9 mouse cellular contexts compared by ENCODE assay signal in the genomic region with DNA sequence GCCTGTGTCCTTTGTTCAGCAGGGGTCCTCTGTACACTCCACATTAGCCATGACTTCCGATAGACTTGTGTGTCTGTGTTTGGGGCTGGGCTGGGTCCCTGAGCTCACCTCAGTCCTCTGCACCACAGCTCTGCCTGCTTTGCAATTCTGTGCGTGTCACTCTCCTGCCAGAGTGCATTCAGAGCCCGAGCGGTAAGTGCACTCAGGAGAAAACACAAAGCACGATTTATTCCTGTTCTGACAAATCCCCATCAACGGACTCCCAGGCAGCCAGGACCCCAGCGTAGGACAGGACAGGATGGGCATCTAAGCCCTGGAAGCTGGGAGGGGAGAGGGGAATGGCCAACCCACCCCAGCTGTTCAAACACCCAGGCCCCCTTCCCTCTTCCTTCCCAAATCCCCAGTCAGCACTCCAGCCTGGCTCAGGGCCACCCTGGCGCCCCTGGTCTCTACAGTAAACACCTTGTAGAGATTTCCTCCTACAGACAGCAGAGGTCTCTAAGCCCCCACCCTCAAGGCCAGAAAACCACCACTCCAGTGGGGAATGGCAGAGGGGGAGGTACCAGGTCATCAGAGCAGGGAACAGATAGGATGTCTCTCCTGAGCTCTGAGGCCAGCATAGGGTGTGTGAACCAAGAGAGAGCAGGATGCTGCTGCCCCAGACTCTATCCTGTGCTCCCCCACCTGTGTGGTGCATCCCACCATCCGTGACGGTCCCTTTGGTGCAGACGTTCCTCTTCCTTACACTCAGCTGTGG. TPM values are rescaled to one million over a fixed set of nuclear protein-coding genes. Genes with fewer than 3 reads are reported as not detected.
DNase-seq lines count a peak whose midpoint lies in the region; ATAC-seq and TF ChIP-seq lines count a peak whose summit lies in the region.
"Had no signal": no experiment of that assay in that cellular context is flagged by ENCODE, and none has a peak within 500 bp of the region (broad histone marks: within the 10 kb centered on the region; RNA-seq: fewer than 3 reads in every experiment).

No protein-coding gene starts in this region.

- no peak for DNase-seq in liver, postnatal 0 days
- no peak for DNase-seq in forebrain, embryonic 10.5 days (ENCODE audit: extremely low spot score, low spot score)
- no peak for DNase-seq in hindbrain, embryonic 14.5 days (ENCODE audit: low spot score)
- no peak for DNase-seq in right cerebral cortex, postnatal 14 days
- no peak for DNase-seq in lung, postnatal 0 days (ENCODE audit: low spot score)
- DNase-seq: kidney, adult 2 months had no signal

- no peak overlapping the region for H3K9ac ChIP-seq in liver, embryonic 12.5 days
- H3K9ac ChIP-seq in liver, postnatal 0 days (replicated peaks) = no peak overlapping the region
- H3K9ac ChIP-seq in hindbrain, embryonic 14.5 days = 0 out of 2 replicates have a peak overlapping the region, but pooled peaks have one; percentile 32
- H3K9ac ChIP-seq in neural tube, embryonic 12.5 days = no peak overlapping the region
- no peak overlapping the region for H3K9ac ChIP-seq in lung, postnatal 0 days (replicated peaks; ENCODE audit: low read depth)
- H3K9ac ChIP-seq: stomach, embryonic 15.5 days had no signal

- 0 out of 2 replicates have a peak, but pooled peaks have one; percentile 27 for ATAC-seq in liver, embryonic 12.5 days
- no peak for ATAC-seq in liver, postnatal 0 days
- ATAC-seq in hindbrain, embryonic 14.5 days (ENCODE audit: low FRiP score) = peak; percentile 44; the same call in 1 of the 2 replicates
- peak; percentile 70 for ATAC-seq in neural tube, embryonic 12.5 days (ENCODE audit: low FRiP score, low read depth)
- ATAC-seq in lung, postnatal 0 days = no peak; the same call in 1 of the 2 replicates

- WGBS in liver, embryonic 12.5 days (ENCODE audit: insufficient replicate concordance) = 43% methylated on average over 11 of the region's 11 CpGs
- WGBS in liver, postnatal 0 days (ENCODE audit: insufficient replicate concordance) = 47% methylated on average over 11 of the region's 11 CpGs
- WGBS in forebrain, embryonic 10.5 days = 34% methylated on average over 11 of the region's 11 CpGs
- WGBS in hindbrain, embryonic 14.5 days = 27% methylated on average over 11 of the region's 11 CpGs
- whole genome bisulfite sequencing in neural tube, embryonic 12.5 days = 24% methylated on average over 11 of the region's 11 CpGs
- WGBS in lung, postnatal 0 days = 21% methylated on average over 11 of the region's 11 CpGs

- peaks cover 6% of the 10 kb centered on the region; the same call in 1 of the 2 replicates for H3K27me3 ChIP-seq in liver, embryonic 12.5 days (replicated peaks)
- no peaks in the 10 kb centered on the region for H3K27me3 ChIP-seq in liver, postnatal 0 days (ENCODE audit: insufficient read depth, low read length)
- H3K27me3 ChIP-seq in forebrain, embryonic 10.5 days (ENCODE audit: poor library complexity, severe bottlenecking) = peaks cover 28% of the 10 kb centered on the region
- H3K27me3 ChIP-seq in hindbrain, embryonic 14.5 days (ENCODE audit: control insufficient read depth, insufficient read depth, low read length) = no peaks in the 10 kb centered on the region
- H3K27me3 ChIP-seq in neural tube, embryonic 12.5 days (replicated peaks) = no peaks in the 10 kb centered on the region
- no peaks in the 10 kb centered on the region for H3K27me3 ChIP-seq in lung, postnatal 0 days (replicated peaks; ENCODE audit: insufficient read depth, low read length)
- H3K27me3 ChIP-seq: stomach, embryonic 15.5 days had no signal

- no peak for TF ChIP-seq EP300 in liver, postnatal 0 days (IDR thresholded peaks at IDR 0.05; ENCODE audit: low read depth)
- no peak for TF ChIP-seq EP300 in lung, postnatal 0 days (IDR thresholded peaks at IDR 0.05)

- no peaks in the 10 kb centered on the region for H3K36me3 ChIP-seq in liver, embryonic 12.5 days
- no peaks in the 10 kb centered on the region for H3K36me3 ChIP-seq in liver, postnatal 0 days (replicated peaks; ENCODE audit: insufficient read depth, low read length)
- no peaks in the 10 kb centered on the region for H3K36me3 ChIP-seq in forebrain, embryonic 10.5 days (replicated peaks)
- H3K36me3 ChIP-seq in hindbrain, embryonic 14.5 days (replicated peaks; ENCODE audit: control insufficient read depth, insufficient read depth) = no peaks in the 10 kb centered on the region
- no peaks in the 10 kb centered on the region for H3K36me3 ChIP-seq in neural tube, embryonic 12.5 days
- no peaks in the 10 kb centered on the region for H3K36me3 ChIP-seq in lung, postnatal 0 days (ENCODE audit: insufficient read depth, low read length)
- H3K36me3 ChIP-seq: stomach, embryonic 15.5 days had no signal

- no peak for TF ChIP-seq CTCF in liver, postnatal 0 days (IDR thresholded peaks at IDR 0.05; ENCODE audit: low read depth)
- TF ChIP-seq CTCF in lung, postnatal 0 days (IDR thresholded peaks at IDR 0.05) = no peak

- H3K27ac ChIP-seq in liver, embryonic 12.5 days = no peak overlapping the region
- no peak overlapping the region for H3K27ac ChIP-seq in liver, postnatal 0 days (ENCODE audit: low read depth)
- H3K27ac ChIP-seq in forebrain, embryonic 10.5 days = peak overlapping the region; percentile 77
- H3K27ac ChIP-seq in hindbrain, embryonic 14.5 days = 0 out of 2 replicates have a peak overlapping the region, but pooled peaks have one; percentile 33
- 0 out of 2 replicates have a peak overlapping the region, but pooled peaks have one; percentile 15 for H3K27ac ChIP-seq in neural tube, embryonic 12.5 days
- no peak overlapping the region for H3K27ac ChIP-seq in lung, postnatal 0 days (ENCODE audit: low read length)
- H3K27ac ChIP-seq: stomach, embryonic 15.5 days had no signal

- H3K9me3 ChIP-seq in liver, embryonic 12.5 days (replicated peaks) = no peaks in the 10 kb centered on the region
- no peaks in the 10 kb centered on the region for H3K9me3 ChIP-seq in liver, postnatal 0 days (ENCODE audit: low read length)
- H3K9me3 ChIP-seq in forebrain, embryonic 10.5 days = no peaks in the 10 kb centered on the region
- H3K9me3 ChIP-seq in hindbrain, embryonic 14.5 days (ENCODE audit: control insufficient read depth, low read length) = no peaks in the 10 kb centered on the region
- H3K9me3 ChIP-seq in neural tube, embryonic 12.5 days = no peaks in the 10 kb centered on the region
- H3K9me3 ChIP-seq in lung, postnatal 0 days (ENCODE audit: low read length) = no peaks in the 10 kb centered on the region
- H3K9me3 ChIP-seq: stomach, embryonic 15.5 days had no signal

- no peaks in the 10 kb centered on the region for H3K4me1 ChIP-seq in liver, embryonic 12.5 days
- H3K4me1 ChIP-seq in liver, postnatal 0 days (ENCODE audit: insufficient read depth) = no peaks in the 10 kb centered on the region
- peaks cover 31% of the 10 kb centered on the region for H3K4me1 ChIP-seq in forebrain, embryonic 10.5 days
- H3K4me1 ChIP-seq in hindbrain, embryonic 14.5 days (replicated peaks; ENCODE audit: control insufficient read depth, insufficient read depth, low read length) = peaks cover 17% of the 10 kb centered on the region
- H3K4me1 ChIP-seq in neural tube, embryonic 12.5 days = peaks cover 26% of the 10 kb centered on the region
- no peaks in the 10 kb centered on the region for H3K4me1 ChIP-seq in lung, postnatal 0 days (ENCODE audit: insufficient read depth, low read depth, low read length)

- H3K4me2 ChIP-seq in liver, embryonic 12.5 days = no peak overlapping the region
- H3K4me2 ChIP-seq in liver, postnatal 0 days (ENCODE audit: low read depth, low read length) = no peak overlapping the region
- H3K4me2 ChIP-seq in hindbrain, embryonic 14.5 days (replicated peaks) = no peak overlapping the region
- H3K4me2 ChIP-seq in neural tube, embryonic 12.5 days (replicated peaks) = peak overlapping the region; percentile 20
- no peak overlapping the region for H3K4me2 ChIP-seq in lung, postnatal 0 days (replicated peaks; ENCODE audit: low read depth, low read length)
- H3K4me2 ChIP-seq: stomach, embryonic 15.5 days had no signal

- no peak overlapping the region for H3K4me3 ChIP-seq in liver, embryonic 12.5 days
- H3K4me3 ChIP-seq in liver, postnatal 0 days (ENCODE audit: low read depth, low read length) = no peak overlapping the region
- no peak overlapping the region for H3K4me3 ChIP-seq in forebrain, embryonic 10.5 days
- no peak overlapping the region for H3K4me3 ChIP-seq in hindbrain, embryonic 14.5 days (replicated peaks; ENCODE audit: low read length)
- no peak overlapping the region for H3K4me3 ChIP-seq in neural tube, embryonic 12.5 days
- no peak overlapping the region for H3K4me3 ChIP-seq in lung, postnatal 0 days (ENCODE audit: low read depth, low read length)
- H3K4me3 ChIP-seq: stomach, embryonic 15.5 days had no signal

RNA-seq across cellular contexts. Expression of a gene that starts 56.0 kb away (rescaled TPM):
- 6.2 and 6.4 TPM in 2 replicates for polyA plus RNA-seq in liver, embryonic 12.5 days (2016; fragmentation: Nextera tagmentation; extraction: Ambion mirVana)
- 2.6 and 2.8 TPM in 2 replicates for polyA plus RNA-seq in liver, postnatal 0 days (2015; fragmentation: Nextera tagmentation; extraction: Ambion mirVana)
- 30.1 and 31.4 TPM in 2 replicates for polyA plus RNA-seq in forebrain, embryonic 10.5 days (2016; fragmentation: Nextera tagmentation; extraction: Ambion mirVana)
- polyA plus RNA-seq in hindbrain, embryonic 14.5 days (2014; fragmentation: Nextera tagmentation; extraction: Ambion mirVana) = 28.6 and 31.3 TPM in 2 replicates
- polyA plus RNA-seq in neural tube, embryonic 12.5 days (2016; fragmentation: Nextera tagmentation; extraction: Ambion mirVana) = 50.7 and 53.9 TPM in 2 replicates
- 36.4 and 39.9 TPM in 2 replicates for polyA plus RNA-seq in lung, postnatal 0 days (2015; fragmentation: Nextera tagmentation; extraction: Ambion mirVana)

Comparison
In these comparisons a context has a peak if more than half of its experiments do, and no peak if none do; other contexts are left out.
1. ATAC-seq: peak in liver, embryonic 12.5 days (single experiment), hindbrain, embryonic 14.5 days (single experiment) and neural tube, embryonic 12.5 days (single experiment); none in liver, postnatal 0 days (single experiment) and lung, postnatal 0 days (single experiment).
2. H3K27ac ChIP-seq: peak in forebrain, embryonic 10.5 days (single experiment), hindbrain, embryonic 14.5 days (single experiment) and neural tube, embryonic 12.5 days (single experiment); none in liver, embryonic 12.5 days (single experiment), liver, postnatal 0 days (single experiment) and lung, postnatal 0 days (single experiment).